Comparison of ENCODE assay signal across 15 mouse cellular contexts in the genomic region with DNA sequence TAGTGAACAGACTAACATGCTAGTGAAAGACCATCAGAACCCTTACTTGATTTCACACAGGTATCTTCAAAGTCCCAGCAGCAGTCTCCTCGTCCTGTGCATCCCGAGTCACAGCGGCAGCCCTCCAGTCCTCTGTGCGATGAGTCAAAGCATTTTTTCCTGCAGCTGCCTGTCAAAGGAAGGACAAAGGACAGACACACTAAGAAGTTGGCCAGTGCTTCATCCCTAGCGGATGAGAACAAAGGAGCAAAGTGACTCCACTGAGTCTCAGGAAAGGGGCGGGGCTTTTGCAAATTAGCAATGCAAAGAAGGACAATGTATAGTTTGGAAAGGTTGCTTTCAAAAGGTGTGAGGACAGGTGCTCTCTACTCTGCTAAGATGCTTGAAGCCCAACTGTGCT. TPM values are rescaled to one million over a fixed set of nuclear protein-coding genes. Genes with fewer than 3 reads are reported as not detected.
DNase-seq lines count a peak whose midpoint lies in the region; ATAC-seq lines count a peak whose summit lies in the region.
"Had no signal": no experiment of that assay in that cellular context is flagged by ENCODE, and none has a peak within 500 bp of the region (broad histone marks: within the 10 kb centered on the region; RNA-seq: fewer than 3 reads in every experiment).

No protein-coding gene starts in this region.

- peaks cover 84% of the 10 kb centered on the region for H3K4me1 ChIP-seq in liver, embryonic 12.5 days
- H3K4me1 ChIP-seq in hindbrain, embryonic 16.5 days (ENCODE audit: control insufficient read depth, insufficient read depth, low read depth, low read length), result no peaks in the 10 kb centered on the region
- H3K4me1 ChIP-seq in midbrain, embryonic 16.5 days (ENCODE audit: control insufficient read depth, insufficient read depth, low read length), result no peaks in the 10 kb centered on the region

- DNase-seq in adrenal gland, adult 2 months, result peak; percentile 39
- no peak for DNase-seq in adrenal gland, adult 18-20 months (ENCODE audit: low spot score in 2 of 2)
- DNase-seq in liver, result no peak
- DNase-seq in spleen, adult 12 weeks (ENCODE audit: low spot score), result no peak
- no peak for DNase-seq in frontal cortex, adult 2 months (ENCODE audit: extremely low spot score in 1 of 2, low spot score in 1 of 2)
- DNase-seq: cerebellum, adult 2 months; heart, adult 18-20 months; kidney, adult 18-20 months; kidney, postnatal 36 days; layer of hippocampus, postnatal 36 days; lung, embryonic 14.5 days; thymus, postnatal 4 days had no signal

- H3K9ac ChIP-seq in liver, embryonic 12.5 days, result no peak overlapping the region
- no peak overlapping the region for H3K9ac ChIP-seq in hindbrain, embryonic 16.5 days (ENCODE audit: low read depth, low read length)
- no peak overlapping the region for H3K9ac ChIP-seq in midbrain, embryonic 16.5 days (ENCODE audit: low read depth, low read length)
- H3K9ac ChIP-seq: lung, embryonic 14.5 days had no signal

- 0 out of 2 replicates have a peak overlapping the region, but pooled peaks have one; percentile 43 for H3K27ac ChIP-seq in liver, embryonic 12.5 days
- no peak overlapping the region for H3K27ac ChIP-seq in hindbrain, embryonic 16.5 days (ENCODE audit: low read depth, low read length)
- no peak overlapping the region for H3K27ac ChIP-seq in midbrain, embryonic 16.5 days (ENCODE audit: low read length)

- no peak overlapping the region for H3K4me3 ChIP-seq in liver, embryonic 12.5 days
- H3K4me3 ChIP-seq in hindbrain, embryonic 16.5 days (ENCODE audit: low read length), result no peak overlapping the region
- no peak overlapping the region for H3K4me3 ChIP-seq in midbrain, embryonic 16.5 days (ENCODE audit: low read depth, low read length)

- no peak overlapping the region for H3K4me2 ChIP-seq in liver, embryonic 12.5 days
- no peak overlapping the region for H3K4me2 ChIP-seq in hindbrain, embryonic 16.5 days (ENCODE audit: low read length)
- peak overlapping the region; percentile 32 for H3K4me2 ChIP-seq in midbrain, embryonic 16.5 days (ENCODE audit: low read length)
- H3K4me2 ChIP-seq: lung, embryonic 14.5 days had no signal

- H3K9me3 ChIP-seq in liver, embryonic 12.5 days (replicated peaks), result no peaks in the 10 kb centered on the region
- no peaks in the 10 kb centered on the region for H3K9me3 ChIP-seq in hindbrain, embryonic 16.5 days (ENCODE audit: control insufficient read depth, low read length)
- no peaks in the 10 kb centered on the region for H3K9me3 ChIP-seq in midbrain, embryonic 16.5 days (replicated peaks; ENCODE audit: control insufficient read depth, low read length, poor library complexity, severe bottlenecking)

- ATAC-seq in liver, embryonic 12.5 days, result no peak
- ATAC-seq in hindbrain, embryonic 16.5 days, result peak; percentile 34; the same call in 1 of the 2 replicates
- peak; percentile 75 for ATAC-seq in midbrain, embryonic 16.5 days

- 55% methylated on average over 6 of the region's 6 CpGs for WGBS in liver, embryonic 12.5 days (ENCODE audit: insufficient replicate concordance)
- 7% methylated on average over 6 of the region's 6 CpGs for WGBS in hindbrain, embryonic 16.5 days
- 5% methylated on average over 6 of the region's 6 CpGs for WGBS in midbrain, embryonic 16.5 days

- H3K36me3 ChIP-seq in liver, embryonic 12.5 days, result no peaks in the 10 kb centered on the region
- no peaks in the 10 kb centered on the region for H3K36me3 ChIP-seq in hindbrain, embryonic 16.5 days (ENCODE audit: control insufficient read depth, insufficient read depth, low read length)
- no peaks in the 10 kb centered on the region for H3K36me3 ChIP-seq in midbrain, embryonic 16.5 days (ENCODE audit: control insufficient read depth, insufficient read depth, low read length)

- H3K27me3 ChIP-seq in liver, embryonic 12.5 days (replicated peaks), result no peaks in the 10 kb centered on the region
- H3K27me3 ChIP-seq in hindbrain, embryonic 16.5 days (replicated peaks; ENCODE audit: control insufficient read depth, insufficient read depth, low read length), result no peaks in the 10 kb centered on the region
- no peaks in the 10 kb centered on the region; the same call in 1 of the 2 replicates for H3K27me3 ChIP-seq in midbrain, embryonic 16.5 days (ENCODE audit: control insufficient read depth, insufficient read depth, low read depth, low read length)

RNA-seq across cellular contexts. Expression of gene Enpp3, which starts 16.5 kb away (rescaled TPM):
- total RNA-seq in adrenal gland, adult 2 months (2021), result 1 to 10 TPM; 1.7 to 2.2 TPM
- 0.22 and 0.66 TPM in 2 replicates for polyA plus RNA-seq in adrenal gland, adult 2 months (2012; rRNA removed)
- 1 to 10 TPM in 1 of 2 experiments, under 1 TPM in 1; 0.96 to 2.5 TPM for total RNA-seq in adrenal gland, adult 18-20 months (2021)
- polyA plus RNA-seq in liver, embryonic 12.5 days (2016; fragmentation: Nextera tagmentation; extraction: Ambion mirVana), result 1.3 and 2.1 TPM in 2 replicates
- polyA plus RNA-seq in hindbrain, embryonic 16.5 days (2015; fragmentation: Nextera tagmentation; extraction: Ambion mirVana), result 3.0 and 3.5 TPM in 2 replicates
- 2.6 and 3.4 TPM in 2 replicates for polyA plus RNA-seq in midbrain, embryonic 16.5 days (2015; fragmentation: Nextera tagmentation; extraction: Ambion mirVana)
- 0.57 and 0.94 TPM in 2 replicates for polyA plus RNA-seq in frontal cortex, adult 2 months (2012; rRNA removed)

RNA-seq across cellular contexts. Expression of gene Med23, which starts 43.7 kb away (rescaled TPM):
- total RNA-seq in adrenal gland, adult 2 months (2021), result 10 to 100 TPM; 21.1 to 23.5 TPM
- 11.9 and 12.9 TPM in 2 replicates for polyA plus RNA-seq in adrenal gland, adult 2 months (2012; rRNA removed)
- 10 to 100 TPM; 17.3 to 23.4 TPM for total RNA-seq in adrenal gland, adult 18-20 months (2021)
- polyA plus RNA-seq in liver, embryonic 12.5 days (2016; fragmentation: Nextera tagmentation; extraction: Ambion mirVana), result 11.3 and 11.6 TPM in 2 replicates
- polyA plus RNA-seq in hindbrain, embryonic 16.5 days (2015; fragmentation: Nextera tagmentation; extraction: Ambion mirVana), result 20.5 and 23.8 TPM in 2 replicates
- polyA plus RNA-seq in midbrain, embryonic 16.5 days (2015; fragmentation: Nextera tagmentation; extraction: Ambion mirVana), result 28.7 and 30.0 TPM in 2 replicates
- polyA plus RNA-seq in frontal cortex, adult 2 months (2012; rRNA removed), result 33.5 and 38.7 TPM in 2 replicates
